Mouse (Mus musculus) thymus, postnatal 4 days (tissue): ENCODE results near the gene Fam161a.

Experiments used
- DNase-seq: peaks from one replicate; pipeline ENCODE4 v3.0.0; 2021

The Fam161a gene

DNA sequence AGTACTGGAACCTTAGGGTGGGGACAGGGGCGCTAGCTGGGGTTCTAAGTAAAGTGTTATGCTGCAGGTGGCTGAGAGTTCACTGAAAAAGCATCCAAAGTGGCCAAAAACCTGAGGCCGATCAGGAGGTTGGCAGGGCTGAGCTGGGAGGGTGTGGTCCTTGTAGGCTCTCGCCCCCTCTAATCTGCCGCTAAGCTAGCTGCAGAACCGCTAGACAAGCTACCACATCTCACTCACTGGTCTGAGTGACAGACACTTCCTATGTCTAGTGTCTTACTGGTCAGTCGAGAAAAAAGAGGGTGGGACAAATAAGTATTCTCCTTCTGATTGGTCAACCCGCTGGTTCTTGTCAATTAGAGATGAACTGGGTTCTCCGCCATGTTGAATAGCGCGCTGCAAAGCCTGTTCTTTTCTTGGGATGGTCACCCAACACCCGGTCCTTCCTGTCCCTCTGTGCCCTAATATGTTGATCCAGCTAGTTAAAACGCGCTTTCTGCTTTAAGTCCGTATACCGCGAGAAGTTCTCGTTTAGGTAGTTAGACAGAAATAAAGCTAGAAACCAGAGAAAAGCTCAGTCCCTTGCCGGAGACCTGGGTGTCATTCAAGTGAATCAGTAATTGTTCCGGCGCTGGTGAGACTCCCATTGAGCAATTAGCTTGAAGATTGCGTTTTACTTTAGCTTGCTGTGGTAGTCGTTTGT, at the start of gene Fam161a:
Fam161a (plus strand) TSS at position 51 of the 700 bp plus-strand sequence.
- DNase-seq, result peak; percentile 27

DNA sequence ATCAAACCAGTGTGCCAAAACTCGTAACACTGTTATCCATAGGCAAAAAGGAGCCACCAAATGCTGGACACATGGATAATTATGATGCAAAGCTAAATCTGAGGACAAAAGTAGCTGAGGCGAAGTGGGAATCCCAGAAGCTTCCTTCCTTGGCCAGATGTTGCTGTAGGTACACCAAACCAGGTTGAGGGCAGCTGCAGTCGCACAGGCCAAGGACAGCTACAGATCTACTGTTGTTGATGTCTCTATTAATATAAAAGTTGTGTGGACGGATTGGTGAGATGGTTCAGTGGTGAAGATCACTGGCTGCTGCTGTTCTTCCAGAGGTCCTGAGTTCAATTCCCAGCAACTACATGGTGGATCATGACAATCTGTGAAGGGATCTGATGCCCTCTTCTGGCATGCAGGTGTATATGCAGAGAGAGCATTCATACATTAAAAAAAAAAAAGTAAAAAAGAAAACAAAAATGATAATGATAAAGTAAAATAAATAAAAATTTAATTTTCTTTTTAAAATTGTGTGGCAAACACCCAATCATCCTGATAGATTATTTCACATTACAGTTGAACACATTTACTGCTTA, 49.4 kb upstream of the Fam161a start:
- DNase-seq, result peak; percentile 29

DNA sequence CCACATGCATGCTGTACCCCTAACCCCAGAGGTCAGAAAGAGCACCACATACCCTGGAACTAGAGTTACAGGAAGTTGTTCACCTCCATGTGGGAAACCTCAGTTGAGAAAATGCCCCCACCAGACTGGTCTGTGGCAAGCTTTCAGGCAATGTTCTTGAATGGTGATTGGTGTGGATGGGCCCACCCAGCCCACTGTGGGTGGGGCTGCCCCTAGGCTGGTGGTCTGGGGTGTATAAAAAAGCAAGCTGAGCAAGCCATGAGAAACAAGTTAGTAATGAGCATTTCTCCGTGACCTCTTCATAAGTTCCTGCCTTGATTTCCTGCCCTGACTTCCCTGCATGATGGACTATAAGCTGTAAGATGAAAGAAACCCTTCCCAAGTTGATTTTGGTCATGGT, 45.2 kb upstream of the Fam161a start:
- DNase-seq, result no peak

DNA sequence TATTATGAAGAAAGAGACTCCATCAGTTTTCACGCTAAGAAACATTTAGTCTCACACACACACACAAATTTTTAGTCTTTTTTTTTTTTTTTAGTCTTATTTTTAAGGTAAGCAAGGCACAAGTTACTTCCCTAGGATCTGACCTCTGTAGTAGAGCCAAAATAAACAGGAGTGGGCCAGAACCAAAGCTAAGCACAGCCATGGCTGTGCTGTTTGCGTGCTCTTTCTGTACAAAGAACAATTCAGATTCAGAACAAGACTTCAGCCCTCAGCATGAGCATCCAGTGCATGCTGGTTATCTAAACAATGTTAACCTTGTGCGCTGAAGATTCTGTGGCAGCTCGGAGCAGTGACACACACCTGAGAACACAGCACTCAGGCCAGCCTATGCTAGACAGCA, 42.9 kb upstream of the Fam161a start:
- DNase-seq, result no peak

DNA sequence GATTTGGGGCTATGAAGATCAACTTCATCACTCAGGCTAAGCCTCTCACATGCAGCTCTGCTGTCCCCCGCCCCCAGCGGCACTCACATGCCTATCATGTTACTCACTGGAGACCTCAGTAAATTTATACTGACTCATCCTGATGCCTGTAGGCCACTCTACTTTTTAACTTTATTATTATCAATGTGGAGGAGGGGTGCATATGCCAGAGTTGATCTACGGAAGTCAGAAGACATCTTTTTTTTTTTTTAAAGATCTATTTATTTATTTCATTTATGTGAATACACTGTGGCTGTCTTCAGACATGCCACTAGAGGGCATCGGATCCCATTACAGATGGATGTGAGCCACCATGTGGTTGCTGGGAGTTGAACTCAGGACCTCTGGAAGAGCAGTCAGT, 41.8 kb upstream of the Fam161a start:
- DNase-seq, result peak; percentile 43

DNA sequence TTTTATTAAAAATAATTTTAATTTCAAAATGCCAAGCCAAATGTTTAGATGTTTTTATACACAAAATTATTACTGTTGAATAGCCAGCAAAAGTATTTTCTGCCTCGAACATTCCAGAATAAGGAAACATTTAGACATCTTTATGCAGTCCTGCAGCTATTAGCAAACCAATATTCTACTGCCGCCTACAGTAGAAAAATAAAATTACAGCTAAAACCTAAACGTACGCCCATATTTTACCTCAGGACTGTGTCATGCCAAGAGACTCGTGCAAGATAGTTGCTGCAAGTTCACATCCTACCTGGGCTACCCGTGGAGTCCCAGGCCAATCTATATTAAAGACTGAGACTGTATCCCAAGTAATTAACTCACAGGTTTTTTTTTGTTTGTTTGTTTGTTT, 37.8 kb upstream of the Fam161a start:
- DNase-seq, result no peak

DNA sequence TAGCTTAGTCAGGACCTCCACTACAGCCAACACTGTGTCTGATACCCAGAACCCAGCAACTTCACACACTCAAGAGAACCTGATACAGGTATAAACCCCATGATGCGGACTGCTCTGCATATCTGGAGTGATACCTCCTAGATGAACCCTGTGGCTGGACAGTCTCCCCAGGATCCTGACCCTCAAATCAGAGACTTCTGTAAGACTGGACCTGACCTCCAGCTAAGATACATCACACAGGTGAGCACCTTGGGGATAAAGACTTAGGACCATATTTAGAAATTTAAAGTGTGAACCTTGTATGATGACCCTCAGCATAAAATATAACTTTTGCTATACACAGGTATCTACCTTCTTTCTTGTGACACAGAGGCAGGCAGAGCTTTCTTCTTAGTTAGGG, 36.8 kb upstream of the Fam161a start:
- DNase-seq, result no peak

DNA sequence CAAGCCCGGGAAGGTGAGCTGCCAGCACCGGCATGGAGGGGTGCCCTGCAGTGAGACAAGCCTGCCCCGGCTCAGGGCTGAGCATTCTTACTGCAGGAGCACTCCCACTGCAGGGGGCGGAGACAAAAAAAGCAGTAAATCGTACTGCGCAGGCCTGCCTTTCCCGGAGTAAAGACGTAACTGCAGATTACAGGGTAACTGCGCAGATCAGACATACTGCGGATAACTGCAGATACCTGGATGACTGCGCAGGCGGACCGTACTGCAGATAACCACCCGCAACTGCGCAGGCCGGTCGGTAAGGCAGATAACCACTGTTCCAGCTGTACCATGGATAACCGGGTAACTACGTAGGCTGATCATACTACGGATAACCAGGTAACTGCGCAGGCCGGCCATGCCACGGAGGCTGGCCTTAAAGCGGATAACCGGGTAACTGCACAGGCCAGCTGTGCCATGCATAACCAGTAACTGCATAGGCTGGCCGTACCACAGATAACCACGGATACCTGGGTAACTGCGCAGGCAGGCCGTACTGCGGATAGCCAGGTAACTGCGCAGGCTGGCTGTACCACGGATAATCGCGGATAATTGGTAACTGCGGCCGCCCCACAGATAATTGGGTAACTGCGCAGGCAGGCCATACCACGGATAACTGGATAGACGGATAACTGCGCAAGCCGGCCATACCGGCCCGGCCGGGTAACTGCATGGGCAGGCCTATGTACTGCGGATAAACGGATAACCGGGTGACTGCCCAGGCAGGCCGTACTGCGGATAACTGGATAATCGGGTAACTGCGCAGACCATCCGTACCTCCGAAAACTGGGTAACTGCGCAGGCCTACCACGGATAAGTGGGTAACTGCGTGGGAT, 35.3 kb upstream of the Fam161a start, which contains the start of gene Zrsr1:
Zrsr1 (plus strand) TSS at position 171 of the 875 bp plus-strand sequence.
- DNase-seq, result peak; percentile 63

DNA sequence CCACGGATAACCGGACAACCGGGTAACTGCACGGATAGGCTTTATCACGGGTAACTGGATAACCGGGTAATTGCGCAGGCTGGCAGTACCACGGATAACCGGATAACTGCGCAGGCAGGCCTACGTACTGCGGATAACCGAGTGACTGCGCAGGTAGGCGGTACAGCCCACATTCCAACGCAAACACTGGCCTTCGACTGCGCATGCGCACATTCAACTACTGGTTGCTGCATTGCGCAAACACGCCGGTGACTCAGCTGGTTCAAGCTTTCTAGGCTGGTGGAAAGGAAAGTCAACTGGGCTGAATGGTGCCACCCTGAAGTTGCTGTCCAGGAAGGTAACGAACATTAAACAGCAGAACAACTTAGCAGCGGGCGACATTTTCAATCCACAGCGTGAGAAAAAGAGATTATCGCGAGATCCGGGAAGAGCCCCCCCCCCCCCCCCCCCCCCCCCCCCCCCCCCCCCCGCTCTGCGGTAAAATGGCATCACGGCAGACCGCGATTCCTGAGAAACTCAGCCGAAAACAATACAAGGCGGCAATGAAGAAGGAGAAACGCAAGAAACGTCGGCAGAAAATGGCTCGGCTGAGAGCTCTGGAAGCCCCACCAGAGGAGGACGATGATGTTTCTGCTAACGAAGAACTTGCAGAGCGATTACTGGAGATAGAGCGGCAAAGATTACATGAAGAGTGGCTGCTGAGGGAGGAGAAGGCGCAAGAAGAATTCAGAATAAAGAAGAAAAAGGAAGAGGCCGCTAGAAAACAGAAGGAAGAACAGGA, 34.4 kb upstream of the Fam161a start:
- peak; percentile 83 for DNase-seq

DNA sequence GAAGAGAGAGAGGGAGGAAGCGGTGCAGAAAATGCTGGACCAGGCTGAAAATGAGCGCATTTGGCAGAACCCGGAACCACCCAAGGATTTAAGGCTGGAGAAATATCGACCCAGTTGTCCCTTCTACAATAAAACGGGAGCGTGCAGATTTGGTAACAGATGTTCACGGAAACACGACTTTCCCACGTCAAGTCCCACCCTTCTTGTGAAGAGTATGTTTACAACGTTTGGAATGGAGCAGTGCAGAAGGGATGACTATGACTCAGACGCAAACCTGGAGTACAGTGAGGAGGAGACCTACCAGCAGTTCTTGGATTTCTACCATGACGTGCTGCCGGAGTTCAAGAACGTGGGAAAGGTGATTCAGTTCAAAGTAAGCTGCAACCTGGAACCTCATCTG, 33.7 kb upstream of the Fam161a start:
- no peak for DNase-seq

DNA sequence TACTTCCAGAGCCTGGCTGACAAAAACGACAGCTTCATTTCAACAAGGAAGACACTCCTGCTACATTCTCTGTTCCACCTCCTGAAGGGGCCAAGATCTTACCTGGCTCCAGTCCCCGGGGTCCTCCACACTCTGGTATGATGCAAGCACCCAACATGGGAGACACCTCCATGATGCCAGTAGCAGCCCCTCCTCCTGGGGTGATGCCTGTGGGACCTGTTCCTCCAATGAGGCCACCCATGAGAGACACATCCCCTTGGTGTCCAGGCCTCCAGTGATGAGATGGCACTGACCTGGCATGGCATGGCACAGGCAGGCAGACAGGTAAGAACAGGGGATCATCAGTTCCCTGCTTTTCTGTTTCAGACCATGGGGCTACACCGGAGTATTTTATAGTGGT, 29.1 kb upstream of the Fam161a start:
- no peak for DNase-seq

DNA sequence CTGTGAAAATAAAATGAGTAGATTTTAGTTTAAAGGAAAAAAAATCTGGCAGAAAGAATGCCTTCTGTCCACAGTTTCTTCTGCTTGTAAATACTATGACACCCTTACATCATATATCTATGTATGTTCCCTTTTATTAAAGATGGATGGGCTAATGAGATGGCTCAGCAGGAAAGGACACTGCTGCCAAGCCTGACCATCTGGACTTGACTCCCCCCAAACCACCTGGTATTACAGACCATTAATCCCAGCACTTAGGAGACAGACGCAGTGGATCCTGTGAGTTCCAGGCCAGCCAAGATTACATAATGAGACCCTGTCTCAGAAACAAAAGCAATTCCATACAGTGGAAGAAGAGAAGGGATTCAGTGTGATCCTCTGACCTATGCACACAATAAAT, 28.6 kb upstream of the Fam161a start:
- DNase-seq, result no peak

DNA sequence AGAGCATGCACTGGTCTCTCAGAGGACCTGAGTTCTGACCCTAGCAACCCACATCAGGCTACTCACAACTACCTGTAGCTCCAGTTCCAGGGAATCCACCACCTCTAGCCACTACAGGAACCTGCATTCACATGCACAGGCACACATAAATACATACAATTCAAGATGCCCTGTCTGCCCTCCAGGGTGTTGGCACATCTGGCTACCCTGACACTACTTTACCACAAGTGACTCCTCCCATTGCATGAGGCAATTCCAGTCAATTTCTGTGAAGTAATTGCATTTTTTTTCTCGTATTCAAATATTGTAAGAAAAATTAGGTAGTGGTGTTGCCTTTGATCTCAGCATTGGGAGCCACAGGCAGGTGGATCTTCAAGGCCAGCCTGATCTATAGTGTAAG, 28.1 kb upstream of the Fam161a start:
- DNase-seq, result no peak

DNA sequence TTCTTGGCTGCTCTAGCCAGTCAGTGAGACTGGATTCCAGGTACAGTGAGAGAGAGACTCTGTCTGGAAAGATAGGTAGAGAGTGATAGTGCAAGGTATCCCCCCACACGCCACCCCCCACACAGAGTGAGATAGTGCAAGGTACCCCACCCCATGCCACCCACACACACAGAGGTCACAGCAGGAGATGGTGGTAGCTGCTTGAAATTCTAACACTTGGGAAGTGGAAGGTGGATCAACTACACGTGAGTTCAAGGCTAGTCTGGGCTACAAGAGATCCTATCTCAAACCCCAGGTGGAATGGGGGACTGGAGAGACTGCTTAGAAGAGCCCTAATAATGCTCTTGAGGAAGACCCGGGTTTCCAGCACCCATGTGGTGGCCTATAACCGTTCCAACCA, 26.3 kb upstream of the Fam161a start:
- DNase-seq, result no peak

DNA sequence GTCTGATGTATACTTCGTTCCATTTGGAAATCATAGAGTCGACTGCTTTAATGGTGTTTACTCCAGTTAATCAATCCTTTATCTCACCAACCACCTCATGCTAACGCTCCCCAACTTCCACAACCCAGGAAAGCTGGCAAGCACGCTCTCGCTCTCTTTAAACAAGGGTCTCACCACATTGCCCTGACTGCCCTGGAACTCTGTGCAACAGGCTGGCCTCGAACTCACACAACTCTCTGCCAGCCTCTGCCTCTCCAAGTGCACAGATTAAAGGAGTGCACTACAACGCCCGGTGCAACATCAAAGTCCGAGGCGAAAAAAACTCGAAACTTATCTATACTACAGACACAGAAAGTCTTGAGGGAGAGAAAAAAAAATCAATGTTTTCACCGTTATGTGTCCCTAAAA, 25.8 kb upstream of the Fam161a start:
- no peak for DNase-seq

DNA sequence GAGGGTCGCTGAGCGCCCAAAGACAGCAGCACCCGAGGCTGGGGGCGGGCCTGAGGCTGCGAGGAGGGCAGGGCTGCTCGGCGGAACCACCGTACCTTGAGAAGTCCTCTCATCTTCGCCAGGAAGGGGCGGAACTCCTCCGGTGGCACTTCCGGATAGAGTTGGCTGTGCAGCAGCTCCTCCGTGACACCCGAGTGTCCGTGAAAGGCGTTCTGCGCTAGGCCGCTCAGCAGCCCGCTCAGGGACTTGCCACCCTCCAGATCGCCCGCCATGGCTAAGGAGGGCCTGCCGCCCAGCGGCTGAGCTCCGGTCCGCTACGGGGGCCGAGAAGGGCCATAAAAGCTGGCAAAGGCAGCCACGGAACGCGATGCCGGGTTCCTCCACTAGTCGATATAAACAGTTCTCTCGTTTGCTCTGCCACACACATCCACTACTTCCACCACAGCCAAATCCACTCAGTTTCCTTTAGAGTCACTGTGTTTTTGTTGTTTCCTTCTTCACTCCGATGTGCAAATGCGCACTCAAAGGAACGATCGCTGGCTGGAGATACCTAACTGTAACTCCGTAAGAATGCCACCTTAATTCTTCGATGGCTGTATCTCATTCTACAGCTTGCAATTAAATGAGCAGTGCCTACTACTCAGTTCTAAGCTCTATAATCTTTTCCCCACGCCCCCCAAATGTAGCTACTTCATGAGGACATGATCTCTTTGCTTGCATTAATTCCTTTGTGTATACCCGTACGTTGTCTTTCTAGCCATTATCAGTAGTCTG, 25.2 kb upstream of the Fam161a start, which contains the start of the genes Gm28048 and Commd1:
Gm28048 (minus strand) TSS at position 107 of the 774 bp plus-strand sequence.
Commd1 (minus strand) TSS at position 399 of the 774 bp plus-strand sequence.
- peak; percentile 99 for DNase-seq

DNA sequence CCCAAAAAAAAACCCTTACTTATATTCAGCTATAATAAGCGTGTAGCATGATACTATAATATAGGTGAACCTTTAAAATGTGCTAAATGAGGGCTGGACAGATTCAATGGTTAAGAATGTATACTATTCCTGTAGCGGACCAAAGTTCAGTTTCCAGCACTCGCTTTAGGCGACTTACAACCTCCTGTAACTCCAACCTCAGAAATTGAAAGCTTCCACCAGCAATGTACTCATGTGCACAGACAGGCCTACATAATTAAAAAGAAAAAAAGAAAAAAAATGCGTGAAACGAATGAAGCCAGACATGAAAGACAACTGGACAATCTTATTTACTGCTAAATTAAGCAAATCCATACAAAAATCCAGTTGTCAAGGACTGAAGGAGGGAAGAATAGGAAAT, 24.5 kb upstream of the Fam161a start:
- no peak for DNase-seq

DNA sequence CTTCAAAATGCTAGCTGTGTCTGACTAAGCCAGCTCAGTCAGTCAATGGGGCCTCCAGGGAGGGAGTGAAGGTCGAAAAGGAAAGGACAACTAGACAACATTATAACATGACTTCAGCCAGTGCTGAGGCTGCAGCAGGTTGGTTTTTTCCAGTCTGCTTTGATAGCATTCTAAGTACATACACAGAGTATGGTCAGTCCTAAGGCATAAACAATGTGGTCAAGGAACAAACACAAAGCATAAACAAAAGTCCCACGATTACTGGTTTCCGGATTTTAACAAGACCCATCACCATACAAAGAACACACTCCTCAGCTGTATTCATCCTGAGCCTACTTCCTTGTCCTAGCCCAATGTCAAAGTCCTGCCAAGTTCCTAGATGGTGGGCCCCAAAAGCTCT, 21.8 kb upstream of the Fam161a start:
- DNase-seq, result no peak

DNA sequence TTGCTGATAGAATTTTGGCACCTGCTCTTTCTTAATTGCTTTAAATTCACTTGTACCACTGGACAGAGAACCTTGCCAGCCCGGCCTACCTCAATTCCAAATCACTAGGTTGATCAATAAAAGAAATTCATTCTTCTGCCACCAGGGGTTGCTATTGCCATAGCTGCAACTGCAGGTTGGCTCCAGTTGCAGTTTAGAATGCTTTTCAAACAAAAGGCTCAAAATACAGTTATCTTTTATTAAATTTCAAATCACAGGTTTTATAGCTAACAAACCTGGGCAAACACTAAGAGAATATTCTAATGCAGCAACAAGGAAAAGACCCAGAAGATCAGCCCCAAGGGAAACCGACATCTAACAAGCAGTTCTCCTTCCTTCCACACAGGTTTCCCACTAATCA, 20.0 kb upstream of the Fam161a start:
- DNase-seq, result peak; percentile 29

DNA sequence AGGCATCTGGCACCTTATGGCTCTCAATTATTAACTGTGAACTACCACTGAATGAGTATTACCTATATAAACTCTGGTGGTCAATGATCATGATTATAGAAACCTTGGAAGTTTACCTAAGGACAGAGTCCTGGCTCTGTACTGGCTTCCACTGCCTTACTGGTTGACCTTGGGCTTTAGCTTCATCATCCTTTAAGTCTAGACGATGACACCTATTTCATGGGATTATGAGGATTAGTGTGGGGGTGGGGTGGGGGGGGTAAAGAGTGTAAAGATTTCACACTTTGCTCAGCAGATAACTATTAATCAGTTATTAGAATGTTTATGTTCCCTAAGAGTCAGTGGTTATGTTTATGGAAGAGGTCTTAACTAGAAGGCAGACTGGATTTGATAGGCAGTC, 17.5 kb upstream of the Fam161a start:
- no peak for DNase-seq

DNA sequence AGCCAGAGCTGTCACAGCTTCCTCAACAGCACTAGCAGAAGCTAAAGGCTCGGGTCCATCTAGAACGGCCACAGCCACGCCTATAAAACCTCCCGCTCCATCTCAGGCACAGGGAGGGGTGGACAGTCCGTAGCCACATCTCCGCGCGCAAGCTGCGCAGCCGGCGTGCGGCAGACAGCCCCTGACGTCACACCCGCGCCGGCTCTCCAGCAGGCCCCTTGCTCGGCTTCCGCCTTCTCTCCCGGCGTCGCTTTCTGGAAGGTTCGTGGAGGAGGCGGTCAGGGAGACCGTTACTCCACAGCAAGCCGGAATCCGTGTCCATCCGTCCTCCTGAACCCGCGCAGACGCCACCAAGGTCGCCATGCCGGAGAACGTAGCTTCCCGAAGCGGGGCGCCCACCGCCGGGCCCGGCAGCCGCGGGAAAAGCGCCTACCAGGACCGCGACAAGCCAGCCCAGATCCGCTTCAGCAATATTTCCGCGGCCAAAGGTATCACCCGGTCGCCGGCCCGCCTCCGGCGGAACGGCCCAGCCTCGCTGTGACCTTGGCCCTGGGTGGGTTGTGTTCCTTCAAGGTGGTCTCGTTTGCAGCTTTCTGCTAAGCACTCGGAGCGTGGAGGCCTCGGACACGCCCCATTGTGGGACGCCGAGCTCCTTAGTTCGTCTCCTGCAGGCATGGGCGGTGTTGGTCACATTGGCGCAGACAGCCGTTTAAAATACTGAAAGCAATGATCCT, 16.8 kb upstream of the Fam161a start, which contains the start of gene Cct4:
Cct4 (plus strand) TSS at position 127 of the 734 bp plus-strand sequence.
- DNase-seq, result peak; percentile 91
